Mouse (Mus musculus): Measurements from ENCODE around the gene Celf5. TPM values are rescaled to one million over a fixed set of nuclear protein-coding genes. Genes with fewer than 3 reads are reported as not detected.
A peak's percentile ranks its signal among the peaks of the same experiment; 100 is the strongest.
"Not testable (repeated sequence)": the region's sequence is repeated elsewhere in the genome, so short reads cannot be mapped to it uniquely, and the experiment has no call there.

Celf5 gene
- total and polyA plus RNA-seq, 2 experiments from 2014 or later: 71.3 to 166 TPM

DNA sequence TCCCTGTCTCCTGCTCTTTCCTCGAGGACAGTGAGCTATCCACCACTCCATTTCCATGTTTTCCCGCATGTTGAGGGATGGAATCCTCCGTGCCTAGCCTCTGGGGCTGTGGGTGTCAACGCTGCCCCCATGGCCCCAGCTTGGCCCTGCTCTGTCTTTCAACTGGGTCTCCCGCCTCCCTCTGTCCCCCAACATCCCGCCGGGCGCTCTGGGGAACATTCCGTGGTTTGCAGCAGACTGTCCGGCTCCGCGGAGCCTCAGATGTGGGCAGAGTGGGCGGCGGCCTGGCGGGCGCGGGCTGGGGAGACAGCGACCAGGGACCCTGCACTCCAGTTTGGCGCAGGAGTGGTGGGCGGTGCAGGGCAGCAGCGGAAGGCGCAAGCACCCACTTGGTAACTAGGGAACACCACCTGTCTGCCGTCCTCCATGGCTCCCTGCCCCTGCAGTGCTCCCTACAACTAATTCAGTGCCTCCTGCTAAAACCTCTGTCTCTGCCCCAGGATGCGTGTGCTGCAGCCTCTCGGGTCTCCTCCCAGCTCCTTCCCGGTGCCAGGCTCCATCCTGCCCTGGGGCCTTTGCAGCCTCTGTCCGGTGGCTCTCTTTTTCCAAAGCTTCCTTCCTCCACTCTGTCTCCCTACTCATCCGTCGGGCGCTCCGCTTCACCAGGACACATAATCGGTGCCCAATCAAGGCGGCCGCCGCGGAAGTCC, 30.1 kb downstream of the Celf5 start:
- Histone ChIP-seq H3K36me3 (ENCODE audit: insufficient read depth) (no peaks in the 10 kb centered on the region), H3K4me3 (ENCODE audit: low read depth, low read length) (no peak overlapping the region), H3K9ac (no peak overlapping the region), H3K4me2 (ENCODE audit: low read depth) (no peak overlapping the region), H3K4me1 (ENCODE audit: insufficient read depth) (no peaks in the 10 kb centered on the region), H3K27ac (ENCODE audit: low read depth, low read length) (no peak overlapping the region), H3K27me3 (ENCODE audit: insufficient read depth, low read length) (peaks cover 35% of the 10 kb centered on the region), H3K9me3 (ENCODE audit: low read length) (no peaks in the 10 kb centered on the region)
- 8% methylated on average over 35 of the region's 36 CpGs for WGBS
- DNase-seq: no peak
- no peak for ATAC-seq
- no peak for TF ChIP-seq CTCF (IDR thresholded peaks at IDR 0.05; ENCODE audit: low read depth)

DNA sequence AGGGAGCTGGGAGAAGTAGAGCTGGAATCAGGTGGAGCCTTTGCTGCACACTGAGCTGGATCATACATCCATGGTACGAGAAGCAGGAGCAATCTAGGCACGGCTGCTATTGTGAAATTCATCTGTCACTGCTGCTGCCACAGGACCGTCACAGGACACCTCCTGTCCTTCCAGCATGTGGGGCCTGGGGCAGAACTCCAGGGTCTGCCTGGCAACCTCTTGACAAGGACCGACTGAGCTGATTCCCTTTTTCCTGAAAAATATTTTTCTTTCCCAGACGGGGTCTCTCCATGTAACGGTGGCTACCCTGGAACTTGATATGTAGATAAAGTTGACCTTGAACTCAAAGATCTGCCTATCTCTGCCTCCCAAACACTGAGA, 31.2 kb downstream of the Celf5 start:
- H3K4me2 ChIP-seq (ENCODE audit: low read depth): no peak overlapping the region
- no peak overlapping the region for H3K9ac ChIP-seq
- no peak overlapping the region for H3K4me3 ChIP-seq (ENCODE audit: low read depth, low read length)
- H3K27ac ChIP-seq (ENCODE audit: low read depth, low read length): no peak overlapping the region
- H3K27me3 ChIP-seq (ENCODE audit: insufficient read depth, low read length): peaks cover 35% of the 10 kb centered on the region
- no peaks in the 10 kb centered on the region for H3K4me1 ChIP-seq (ENCODE audit: insufficient read depth)
- ATAC-seq: no peak
- WGBS: 65% methylated on average over 6 of the region's 6 CpGs
- no peak for DNase-seq
- no peaks in the 10 kb centered on the region for H3K36me3 ChIP-seq (ENCODE audit: insufficient read depth)
- H3K9me3 ChIP-seq (ENCODE audit: low read length): no peaks in the 10 kb centered on the region
- TF ChIP-seq CTCF (IDR thresholded peaks at IDR 0.05; ENCODE audit: low read depth): no peak

DNA sequence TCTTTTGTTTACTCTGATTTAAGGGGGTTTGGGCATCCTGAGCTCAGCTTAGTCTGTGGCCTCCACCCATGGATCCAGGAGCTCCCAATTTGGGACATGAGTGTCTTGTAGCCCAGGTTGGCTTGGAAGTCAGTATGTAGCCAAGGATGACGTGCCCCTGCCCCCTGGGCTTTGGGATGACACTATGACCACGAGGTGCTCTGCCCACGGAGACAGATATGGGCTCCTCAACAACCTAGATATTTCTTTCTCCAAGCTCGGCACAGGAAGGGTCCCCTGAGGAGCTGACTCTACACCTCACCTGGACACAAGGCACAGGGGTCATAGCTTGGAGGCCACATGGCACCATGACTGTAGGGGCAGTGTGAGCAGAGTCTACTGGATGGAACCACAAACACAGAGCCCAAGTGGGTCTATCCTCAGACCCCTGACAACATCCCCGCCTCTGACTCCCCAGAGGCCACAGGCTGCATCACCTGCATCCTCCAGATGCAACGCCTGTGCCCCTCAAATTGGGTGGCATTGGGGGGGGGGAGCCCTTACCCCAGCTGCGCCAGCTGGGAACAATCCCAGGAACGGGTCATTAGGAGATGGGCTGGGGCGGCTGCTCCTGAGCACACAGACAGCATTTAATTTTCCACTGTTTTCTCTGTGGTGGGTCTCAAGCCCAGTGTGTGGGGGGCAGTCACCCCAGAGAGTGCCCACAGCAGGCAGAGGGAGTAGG, 31.7 kb downstream of the Celf5 start:
- H3K4me2 ChIP-seq (ENCODE audit: low read depth): no peak overlapping the region
- no peaks in the 10 kb centered on the region for H3K9me3 ChIP-seq (ENCODE audit: low read length)
- H3K36me3 ChIP-seq (ENCODE audit: insufficient read depth): no peaks in the 10 kb centered on the region
- 63% methylated on average over 9 of the region's 9 CpGs for WGBS
- H3K27ac ChIP-seq (ENCODE audit: low read depth, low read length): no peak overlapping the region
- H3K9ac ChIP-seq: no peak overlapping the region
- no peak overlapping the region for H3K4me3 ChIP-seq (ENCODE audit: low read depth, low read length)
- no peak for TF ChIP-seq CTCF (IDR thresholded peaks at IDR 0.05; ENCODE audit: low read depth)
- peaks cover 35% of the 10 kb centered on the region for H3K27me3 ChIP-seq (ENCODE audit: insufficient read depth, low read length)
- ATAC-seq: no peak
- DNase-seq: no peak
- H3K4me1 ChIP-seq (ENCODE audit: insufficient read depth): no peaks in the 10 kb centered on the region

DNA sequence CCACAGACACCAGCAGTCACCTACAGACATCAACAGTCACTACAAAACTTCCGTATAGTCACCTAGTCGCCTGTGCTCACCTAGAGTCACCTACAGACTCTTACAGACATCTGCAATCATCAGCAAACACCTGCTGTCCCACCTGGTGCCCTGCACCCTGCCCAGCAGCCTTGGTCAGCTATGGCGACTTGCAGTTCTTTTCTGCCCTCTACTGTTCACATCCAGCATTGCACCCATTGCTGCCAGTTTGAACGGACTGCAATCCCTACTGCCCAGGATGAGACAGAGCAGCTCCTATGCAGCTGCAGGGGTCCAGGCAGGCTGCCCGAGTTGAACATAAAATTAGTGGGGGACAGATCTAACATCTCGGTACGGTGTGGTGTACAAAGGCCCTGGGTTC, 32.4 kb downstream of the Celf5 start:
- H3K9me3 ChIP-seq (ENCODE audit: low read length): no peaks in the 10 kb centered on the region
- DNase-seq (peak; percentile 88), ATAC-seq (peak; percentile 73)
- no peaks in the 10 kb centered on the region for H3K4me1 ChIP-seq (ENCODE audit: insufficient read depth)
- no peak overlapping the region for H3K4me2 ChIP-seq (ENCODE audit: low read depth)
- H3K9ac ChIP-seq: no peak overlapping the region
- H3K27me3 ChIP-seq (ENCODE audit: insufficient read depth, low read length): peaks cover 35% of the 10 kb centered on the region
- WGBS: 2% methylated on average over 7 of the region's 7 CpGs
- no peak overlapping the region for H3K4me3 ChIP-seq (ENCODE audit: low read depth, low read length)
- H3K36me3 ChIP-seq (ENCODE audit: insufficient read depth): no peaks in the 10 kb centered on the region
- TF ChIP-seq CTCF (IDR thresholded peaks at IDR 0.05; ENCODE audit: low read depth): peak; percentile 99
- H3K27ac ChIP-seq (ENCODE audit: low read depth, low read length): no peak overlapping the region

DNA sequence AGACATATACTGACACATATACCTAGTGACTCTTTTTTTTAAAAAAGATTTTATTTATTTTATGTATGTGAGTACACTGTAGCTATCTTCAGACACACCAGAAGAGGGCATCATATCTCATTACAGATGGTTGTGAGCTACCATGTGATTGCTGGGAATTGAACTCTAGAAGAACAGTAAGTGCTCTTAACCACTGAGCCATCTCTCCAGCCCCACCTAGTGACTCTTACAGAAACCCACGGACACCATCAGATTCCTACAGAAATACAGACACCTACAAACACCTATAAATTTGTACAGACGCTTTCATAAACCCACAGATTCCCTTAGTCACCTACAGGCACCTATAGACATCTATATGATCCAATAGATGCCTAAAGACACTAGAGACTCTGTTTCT, 37.0 kb downstream of the Celf5 start:
- WGBS: 36% methylated on average over 2 of the region's 2 CpGs
- H3K27ac ChIP-seq (ENCODE audit: low read depth, low read length); H3K9me3 ChIP-seq (ENCODE audit: low read length); H3K4me3 ChIP-seq (ENCODE audit: low read depth, low read length); H3K4me1 ChIP-seq (ENCODE audit: insufficient read depth); ATAC-seq; H3K4me2 ChIP-seq (ENCODE audit: low read depth); H3K36me3 ChIP-seq (ENCODE audit: insufficient read depth); H3K27me3 ChIP-seq (ENCODE audit: insufficient read depth, low read length); H3K9ac ChIP-seq; DNase-seq: not testable (repeated sequence)

DNA sequence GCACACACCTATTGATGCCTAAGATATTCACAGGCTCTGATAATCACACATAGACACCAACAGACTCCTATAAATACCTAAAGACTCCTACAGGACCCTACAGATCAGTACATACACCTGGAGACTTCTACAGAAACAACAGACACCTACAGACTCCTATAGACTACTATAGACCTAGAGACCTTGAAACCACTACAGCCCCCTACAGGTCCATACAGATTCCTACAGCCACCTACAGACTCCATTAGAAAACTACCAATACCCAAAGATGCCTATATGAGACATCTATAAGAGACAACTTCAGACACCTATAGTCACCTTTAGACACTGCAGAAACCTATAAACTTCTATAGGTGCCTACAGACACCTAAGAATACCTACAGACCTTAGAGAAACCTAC, 41.5 kb downstream of the Celf5 start:
- no peaks in the 10 kb centered on the region for H3K9me3 ChIP-seq (ENCODE audit: low read length)
- H3K4me2 ChIP-seq (ENCODE audit: low read depth): no peak overlapping the region
- no peaks in the 10 kb centered on the region for H3K36me3 ChIP-seq (ENCODE audit: insufficient read depth)
- H3K27me3 ChIP-seq (ENCODE audit: insufficient read depth, low read length): peaks cover 8% of the 10 kb centered on the region; the same call in 1 of the 2 replicates
- peak; percentile 38; the same call in 1 of the 2 replicates for TF ChIP-seq CTCF (IDR thresholded peaks at IDR 0.05; ENCODE audit: low read depth)
- H3K4me1 ChIP-seq (ENCODE audit: insufficient read depth): no peaks in the 10 kb centered on the region
- H3K9ac ChIP-seq: no peak overlapping the region
- H3K4me3 ChIP-seq (ENCODE audit: low read depth, low read length): no peak overlapping the region
- H3K27ac ChIP-seq (ENCODE audit: low read depth, low read length): no peak overlapping the region
- DNase-seq: no peak
- no peak for ATAC-seq

DNA sequence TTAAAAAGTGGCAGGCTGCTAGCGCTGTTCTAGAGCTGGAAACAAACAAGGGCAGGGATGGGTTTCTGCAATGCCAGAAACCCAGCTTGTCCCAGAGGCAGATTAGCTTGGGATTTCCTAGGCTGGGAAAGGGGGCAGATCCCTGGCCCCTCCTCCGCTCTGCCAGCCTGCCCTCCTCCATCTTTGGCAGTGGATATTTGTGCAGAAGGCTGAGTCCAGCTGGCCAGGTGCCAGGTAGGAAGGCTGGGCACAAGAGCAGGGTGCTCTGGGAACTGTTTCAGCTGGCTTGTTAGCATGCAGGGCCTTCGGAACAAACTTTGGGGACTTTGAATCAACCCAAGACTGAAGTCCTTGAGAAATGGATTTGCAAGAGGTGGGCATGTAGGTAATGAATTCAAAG, 47.1 kb downstream of the Celf5 start:
- Histone ChIP-seq H3K27ac (ENCODE audit: low read depth, low read length) (peak overlapping the region; percentile 21; the same call in 1 of the 2 replicates), H3K4me2 (ENCODE audit: low read depth) (no peak overlapping the region), H3K36me3 (ENCODE audit: insufficient read depth) (no peaks in the 10 kb centered on the region), H3K9me3 (ENCODE audit: low read length) (no peaks in the 10 kb centered on the region), H3K27me3 (ENCODE audit: insufficient read depth, low read length) (no peaks in the 10 kb centered on the region), H3K4me1 (ENCODE audit: insufficient read depth) (peaks cover 12% of the 10 kb centered on the region; the same call in 1 of the 2 replicates), H3K9ac (no peak overlapping the region), H3K4me3 (ENCODE audit: low read depth, low read length) (no peak overlapping the region)
- peak; percentile 77 for DNase-seq
- peak; percentile 26; the same call in 1 of the 2 replicates for ATAC-seq
- no peak for TF ChIP-seq CTCF (IDR thresholded peaks at IDR 0.05; ENCODE audit: low read depth)
- 34% methylated on average over 3 of the region's 3 CpGs for WGBS

All from forebrain, postnatal 0 days (tissue).